Mouse (Mus musculus): ENCODE results near the gene 2310022A10Rik. TPM values are rescaled to one million over a fixed set of nuclear protein-coding genes. Genes with fewer than 3 reads are reported as not detected.
A peak's percentile ranks its signal among the peaks of the same experiment; 100 is the strongest.

The 2310022A10Rik gene
- polyA plus RNA-seq, 1 experiment from 2014 or later, result 35.8 TPM

- no peaks in the 10 kb centered on the region for H3K27me3 ChIP-seq
- H3K27ac ChIP-seq, result peak overlapping the region; percentile 98
- peaks cover 17% of the 10 kb centered on the region for H3K4me1 ChIP-seq
- H3K36me3 ChIP-seq, result peaks cover 5% of the 10 kb centered on the region; the same call in 1 of the 2 replicates
- no peaks in the 10 kb centered on the region for H3K9me3 ChIP-seq
- WGBS, result 2% methylated on average over 17 of the region's 17 CpGs
- H3K9ac ChIP-seq, result peak overlapping the region; percentile 79
- H3K4me3 ChIP-seq, result peak overlapping the region; percentile 78
- ATAC-seq (ENCODE audit: insufficient number of reproducible peaks, insufficient read depth, low FRiP score, low TSS enrichment), result peak; percentile 59
- peak overlapping the region; percentile 74 for H3K4me2 ChIP-seq (replicated peaks)
Measured at GRCm38 (mm10) chr7:27592217-27592929, 39.3 kb downstream of the 2310022A10Rik start.

GRCm38 (mm10) chr7:27592934-27593645, 40.1 kb downstream of the 2310022A10Rik start:
- ATAC-seq (ENCODE audit: insufficient number of reproducible peaks, insufficient read depth, low FRiP score, low TSS enrichment), result no peak
- H3K27me3 ChIP-seq, result no peaks in the 10 kb centered on the region
- H3K4me2 ChIP-seq (replicated peaks), result peak overlapping the region; percentile 74
- H3K9ac ChIP-seq, result peak overlapping the region; percentile 79
- H3K4me3 ChIP-seq, result peak overlapping the region; percentile 78
- WGBS, result 65% methylated on average over 12 of the region's 12 CpGs
- peaks cover 17% of the 10 kb centered on the region for H3K4me1 ChIP-seq
- peak overlapping the region; percentile 98 for H3K27ac ChIP-seq
- H3K36me3 ChIP-seq, result peaks cover 5% of the 10 kb centered on the region; the same call in 1 of the 2 replicates
- H3K9me3 ChIP-seq, result no peaks in the 10 kb centered on the region

- H3K9ac ChIP-seq, result 0 out of 2 replicates have a peak overlapping the region, but pooled peaks have one; percentile 5
Measured at GRCm38 (mm10) chr7:27596586-27597503, 43.8 kb downstream of the 2310022A10Rik start.

GRCm38 (mm10) chr7:27598053-27598452, 45.0 kb downstream of the 2310022A10Rik start:
- Histone ChIP-seq H3K4me2 (replicated peaks) (no peak overlapping the region), H3K27ac (no peak overlapping the region), H3K9me3 (no peaks in the 10 kb centered on the region), H3K9ac (no peak overlapping the region), H3K27me3 (no peaks in the 10 kb centered on the region), H3K36me3 (peaks cover 5% of the 10 kb centered on the region; the same call in 1 of the 2 replicates), H3K4me1 (peaks cover 27% of the 10 kb centered on the region), H3K4me3 (no peak overlapping the region)
- no peak for ATAC-seq (ENCODE audit: insufficient number of reproducible peaks, insufficient read depth, low FRiP score, low TSS enrichment)
- WGBS, result 70% methylated on average over 7 of the region's 7 CpGs

More at GRCm38 (mm10) chr7:27596586-27597503, 43.8 kb downstream of the 2310022A10Rik start:
- 0 out of 2 replicates have a peak overlapping the region, but pooled peaks have one; percentile 12 for H3K4me2 ChIP-seq (replicated peaks)
- peaks cover 31% of the 10 kb centered on the region for H3K4me1 ChIP-seq
- no peak overlapping the region for H3K4me3 ChIP-seq
- no peaks in the 10 kb centered on the region for H3K27me3 ChIP-seq
- ATAC-seq (ENCODE audit: insufficient number of reproducible peaks, insufficient read depth, low FRiP score, low TSS enrichment), result no peak
- 58% methylated on average over 10 of the region's 10 CpGs for WGBS
- H3K9me3 ChIP-seq, result no peaks in the 10 kb centered on the region
- H3K27ac ChIP-seq, result peak overlapping the region; percentile 73
- H3K36me3 ChIP-seq, result peaks cover 5% of the 10 kb centered on the region; the same call in 1 of the 2 replicates

GRCm38 (mm10) chr7:27601628-27602027, 48.6 kb downstream of the 2310022A10Rik start:
- WGBS, result 70% methylated on average over 4 of the region's 4 CpGs
- Histone ChIP-seq H3K36me3 (no peaks in the 10 kb centered on the region), H3K4me2 (replicated peaks) (no peak overlapping the region), H3K9ac (no peak overlapping the region), H3K4me1 (peaks cover 36% of the 10 kb centered on the region), H3K27ac (no peak overlapping the region), H3K4me3 (no peak overlapping the region), H3K9me3 (no peaks in the 10 kb centered on the region), H3K27me3 (no peaks in the 10 kb centered on the region)
- no peak for ATAC-seq (ENCODE audit: insufficient number of reproducible peaks, insufficient read depth, low FRiP score, low TSS enrichment)

GRCm38 (mm10) chr7:27602161-27602560, 49.1 kb downstream of the 2310022A10Rik start:
- Histone ChIP-seq H3K27me3 (no peaks in the 10 kb centered on the region), H3K36me3 (no peaks in the 10 kb centered on the region), H3K4me1 (peaks cover 36% of the 10 kb centered on the region), H3K9me3 (no peaks in the 10 kb centered on the region), H3K27ac (no peak overlapping the region), H3K4me3 (no peak overlapping the region), H3K4me2 (replicated peaks) (no peak overlapping the region), H3K9ac (no peak overlapping the region)
- WGBS, result 75% methylated on average over 2 of the region's 2 CpGs
- ATAC-seq (ENCODE audit: insufficient number of reproducible peaks, insufficient read depth, low FRiP score, low TSS enrichment), result no peak

GRCm38 (mm10) chr7:27602835-27603234, 49.8 kb downstream of the 2310022A10Rik start:
- H3K36me3 ChIP-seq, result peaks cover under 1% of the 10 kb centered on the region; the same call in 1 of the 2 replicates

GRCm38 (mm10) chr7:27604661-27605348, 51.8 kb downstream of the 2310022A10Rik start:
- WGBS, result 53% methylated on average over 5 of the region's 5 CpGs

More at GRCm38 (mm10) chr7:27602835-27603234, 49.8 kb downstream of the 2310022A10Rik start:
- no peaks in the 10 kb centered on the region for H3K9me3 ChIP-seq
- peaks cover 36% of the 10 kb centered on the region for H3K4me1 ChIP-seq
- no peak for ATAC-seq (ENCODE audit: insufficient number of reproducible peaks, insufficient read depth, low FRiP score, low TSS enrichment)
- no peak overlapping the region for H3K4me3 ChIP-seq
- no peak overlapping the region for H3K4me2 ChIP-seq (replicated peaks)
- WGBS, result 87% methylated on average over 7 of the region's 7 CpGs
- H3K27ac ChIP-seq, result no peak overlapping the region
- no peak overlapping the region for H3K9ac ChIP-seq
- no peaks in the 10 kb centered on the region for H3K27me3 ChIP-seq

GRCm38 (mm10) chr7:27605499-27606285, 52.7 kb downstream of the 2310022A10Rik start:
- Histone ChIP-seq H3K4me3 (no peak overlapping the region), H3K9me3 (no peaks in the 10 kb centered on the region), H3K36me3 (peaks cover 26% of the 10 kb centered on the region), H3K27ac (no peak overlapping the region), H3K4me2 (replicated peaks) (no peak overlapping the region), H3K9ac (no peak overlapping the region; the same call in 1 of the 2 replicates), H3K27me3 (no peaks in the 10 kb centered on the region), H3K4me1 (peaks cover 32% of the 10 kb centered on the region)
- whole genome bisulfite sequencing, result 76% methylated on average over 9 of the region's 9 CpGs
- ATAC-seq (ENCODE audit: insufficient number of reproducible peaks, insufficient read depth, low FRiP score, low TSS enrichment), result no peak

More at GRCm38 (mm10) chr7:27604661-27605348, 51.8 kb downstream of the 2310022A10Rik start:
- Histone ChIP-seq H3K27me3 (no peaks in the 10 kb centered on the region), H3K4me1 (peaks cover 36% of the 10 kb centered on the region), H3K36me3 (peaks cover 17% of the 10 kb centered on the region), H3K4me2 (replicated peaks) (no peak overlapping the region), H3K4me3 (no peak overlapping the region), H3K9me3 (no peaks in the 10 kb centered on the region), H3K9ac (no peak overlapping the region), H3K27ac (no peak overlapping the region)
- no peak for ATAC-seq (ENCODE audit: insufficient number of reproducible peaks, insufficient read depth, low FRiP score, low TSS enrichment)
